In the genomic region with DNA sequence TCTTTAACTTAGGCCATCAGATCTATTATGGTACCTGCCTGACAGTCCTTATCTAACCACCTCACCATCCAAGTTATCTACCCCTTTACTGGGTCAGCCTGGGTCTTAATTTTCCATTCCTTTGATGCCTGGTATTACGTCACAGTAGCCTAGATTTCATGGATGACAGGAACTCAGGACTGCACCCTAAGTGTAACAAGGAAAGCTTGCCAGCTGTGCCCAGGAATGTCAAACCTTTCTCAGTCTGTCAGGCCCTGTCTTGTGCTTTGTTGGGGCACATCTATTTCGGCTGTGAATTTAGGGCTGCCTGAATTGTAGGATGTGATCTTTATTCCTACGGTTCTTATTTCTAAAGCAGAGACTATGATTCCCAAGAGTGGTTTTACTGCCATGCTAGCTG, we compare ENCODE assay signal across 23 mouse cellular contexts.
"Had no signal": no experiment of that assay in that cellular context is flagged by ENCODE, and none has a peak within 500 bp of the region (broad histone marks: within the 10 kb centered on the region; RNA-seq: fewer than 3 reads in every experiment).

No protein-coding gene starts in this region.

- H3K9ac ChIP-seq: heart, embryonic 12.5 days; hindbrain, embryonic 12.5 days; hindbrain, embryonic 15.5 days; kidney, embryonic 15.5 days; limb, embryonic 13.5 days; limb, embryonic 15.5 days; liver, embryonic 12.5 days; liver, embryonic 14.5 days had no signal

- H3K27ac ChIP-seq: gastrocnemius, adult 2 months; heart, adult 2 months; hindbrain, embryonic 10.5 days; hindbrain, embryonic 12.5 days; hindbrain, embryonic 15.5 days; hindbrain, postnatal 0 days; kidney, embryonic 15.5 days; kidney, postnatal 0 days; limb, embryonic 13.5 days; limb, embryonic 15.5 days; liver, embryonic 12.5 days; liver, embryonic 14.5 days had no signal

- H3K4me2 ChIP-seq: heart, embryonic 12.5 days; hindbrain, embryonic 12.5 days; hindbrain, embryonic 15.5 days; kidney, embryonic 15.5 days; limb, embryonic 13.5 days; limb, embryonic 15.5 days; liver, embryonic 12.5 days had no signal

- H3K4me3 ChIP-seq: gastrocnemius, adult 2 months; heart, adult 2 months; heart, embryonic 12.5 days; hindbrain, embryonic 10.5 days; hindbrain, embryonic 12.5 days; hindbrain, embryonic 15.5 days; kidney, embryonic 15.5 days; limb, embryonic 13.5 days; limb, embryonic 15.5 days; liver, embryonic 12.5 days had no signal

- H3K4me1 ChIP-seq: limb, embryonic 15.5 days; liver, embryonic 12.5 days had no signal

- DNase-seq: gastrocnemius, adult 2 months; gastrocnemius, postnatal 10 days; gastrocnemius, postnatal 25 days; heart, adult 2 months; heart, postnatal 10 days; heart, postnatal 4 days; kidney, adult 8-10 months; layer of hippocampus, adult 9-11 months; layer of hippocampus, postnatal 36 days; left cerebral cortex, postnatal 4 days; lung, adult 18-20 months had no signal

- H3K36me3 ChIP-seq: heart, embryonic 12.5 days; hindbrain, embryonic 10.5 days; hindbrain, embryonic 12.5 days; hindbrain, embryonic 15.5 days; kidney, embryonic 15.5 days; limb, embryonic 13.5 days; limb, embryonic 15.5 days; liver, embryonic 12.5 days had no signal

- ATAC-seq: hindbrain, postnatal 0 days; intestine, embryonic 16.5 days; liver, embryonic 12.5 days had no signal

- H3K27me3 ChIP-seq: heart, embryonic 12.5 days; hindbrain, embryonic 12.5 days; hindbrain, embryonic 15.5 days; kidney, embryonic 15.5 days; limb, embryonic 13.5 days; limb, embryonic 15.5 days; liver, embryonic 12.5 days had no signal

- H3K9me3 ChIP-seq: heart, embryonic 12.5 days; hindbrain, embryonic 10.5 days; hindbrain, embryonic 12.5 days; hindbrain, embryonic 15.5 days; kidney, embryonic 15.5 days; limb, embryonic 13.5 days; limb, embryonic 15.5 days; liver, embryonic 12.5 days had no signal
